Mouse (Mus musculus): ENCODE measurements at regions not wholly inside any gene's neighbourhood (a gene's known extent, or its start where the extent isn't known, plus 50 kb on each side); places are given as distances from the start of the nearest gene placed in this dataset.

DNA sequence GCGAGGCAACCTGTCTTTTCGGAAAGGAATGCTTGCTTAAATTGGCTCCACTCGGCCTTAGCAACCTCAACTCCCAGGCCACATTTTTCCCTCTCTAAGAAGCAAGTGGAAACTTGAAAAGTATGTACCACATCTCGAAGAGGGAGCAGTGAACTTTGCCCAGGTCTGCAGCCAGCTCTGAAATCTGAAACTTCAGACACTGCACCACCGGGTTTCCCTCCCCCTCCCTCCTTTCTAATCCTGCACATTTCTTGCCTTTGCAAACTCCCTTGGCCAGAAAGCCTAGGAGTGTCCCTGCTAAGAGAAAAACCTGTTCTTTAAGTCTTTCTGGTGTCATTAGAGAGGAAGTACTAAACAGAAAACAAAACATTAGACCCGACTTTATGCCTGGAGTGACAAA, 148.1 kb upstream of the Nr2f2 start:
- TF ChIP-seq GATA1 (IDR thresholded peaks at IDR 0.05; ENCODE audit: borderline replicate concordance, low read length) (no peak), FLI1 (IDR thresholded peaks at IDR 0.05; ENCODE audit: low read length) (no peak)

All from megakaryocyte, embryonic 14.5 days (primary cell).